Mouse (Mus musculus) liver, embryonic 12.5 days (tissue): ENCODE data around the gene Smarcd1. TPM values are rescaled to one million over a fixed set of nuclear protein-coding genes. Genes with fewer than 3 reads are reported as not detected.

Source experiments
- ATAC-seq: fragments of 200-750 bp; cut with Nextera tagmentation; 2 replicates; pipeline ENCODE4 v1.8.0; 2017; ENCODE audit warnings: moderate number of reproducible peaks, mild to moderate bottlenecking, moderate library complexity
- H3K27ac ChIP-seq: fragments of 300-500 bp; sonication (generic); 2 replicates; pipeline ENCODE4 v1.5.1; 2016; ENCODE audit warnings: mild to moderate bottlenecking
- H3K27me3 ChIP-seq: fragments of 300-500 bp; sonication (generic); replicated peaks from 2 replicates; pipeline ENCODE4 v1.6.1; 2016; ENCODE audit warnings: mild to moderate bottlenecking, moderate library complexity
- H3K36me3 ChIP-seq: fragments of 300-500 bp; sonication (generic); 2 replicates; pipeline ENCODE4 v1.6.1; 2016; ENCODE audit warnings: mild to moderate bottlenecking, moderate library complexity
- H3K4me1 ChIP-seq: fragments of 300-500 bp; sonication (generic); 2 replicates; pipeline ENCODE4 v1.6.1; 2016
- H3K4me2 ChIP-seq: fragments of 300-500 bp; sonication (generic); 2 replicates; pipeline ENCODE4 v1.6.1; 2016; ENCODE audit warnings: mild to moderate bottlenecking, moderate library complexity
- H3K4me3 ChIP-seq: fragments of 300-500 bp; sonication (generic); 2 replicates; pipeline ENCODE4 v1.5.1; 2016; ENCODE audit warnings: mild to moderate bottlenecking, moderate library complexity
- H3K9ac ChIP-seq: fragments of 300-500 bp; sonication (generic); 2 replicates; pipeline ENCODE4 v1.6.1; 2016; ENCODE audit warnings: mild to moderate bottlenecking, moderate library complexity
- H3K9me3 ChIP-seq: fragments of 300-500 bp; sonication (generic); replicated peaks from 2 replicates; pipeline ENCODE4 v1.6.1; 2016; ENCODE audit warnings: mild to moderate bottlenecking, moderate library complexity
- WGBS: fragments of 180-500 bp; shearing (Covaris S2); methylation state at CpG from one replicate; pipeline ENCODE4 v1.1.7; 2016; ENCODE audit not compliant: insufficient replicate concordance; 5-methylcytosine and 5-hydroxymethylcytosine counted together
- polyA plus RNA-seq: library from polyadenylated mRNA; unstranded; fragments of >200 nt; fragmentation: Nextera tagmentation; extraction: Ambion mirVana; gene quantifications from 2 replicates; pipeline ENCODE4 v1.2.1, GENCODE M21; 2016

Gene Smarcd1
- polyA plus RNA-seq, 1 experiment from 2014 or later: 12.6 TPM

DNA sequence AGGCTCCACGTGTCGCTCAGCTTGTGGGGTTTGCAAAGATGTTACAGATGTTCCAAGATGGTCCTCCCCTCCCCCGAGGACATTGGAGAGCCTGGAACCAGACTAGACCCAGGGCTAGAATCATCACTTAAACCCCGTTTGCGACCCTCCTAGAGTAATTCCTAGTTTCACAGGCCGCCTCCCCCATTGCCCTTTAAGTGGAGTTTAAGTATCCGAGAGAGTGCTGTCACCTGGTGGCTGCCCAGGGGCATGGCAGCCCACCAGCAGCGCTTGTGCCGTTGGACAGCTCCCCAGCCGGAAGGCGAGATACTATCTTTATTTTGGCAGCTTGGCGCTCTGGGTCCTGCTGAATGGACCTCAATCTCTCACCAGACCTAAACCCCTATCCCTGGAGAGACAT lies 33.0 kb upstream of the Smarcd1 start:
- H3K9ac ChIP-seq: no peak overlapping the region
- WGBS: 3% methylated on average over 12 of the region's 12 CpGs
- H3K4me3 ChIP-seq: no peak overlapping the region
- peaks cover 98% of the 10 kb centered on the region for H3K27me3 ChIP-seq
- H3K27ac ChIP-seq: no peak overlapping the region
- peaks cover 4% of the 10 kb centered on the region; the same call in 1 of the 2 replicates for H3K9me3 ChIP-seq
- ATAC-seq: no peak
- no peak overlapping the region for H3K4me2 ChIP-seq
- no peaks in the 10 kb centered on the region for H3K36me3 ChIP-seq
- peaks cover 33% of the 10 kb centered on the region for H3K4me1 ChIP-seq

DNA sequence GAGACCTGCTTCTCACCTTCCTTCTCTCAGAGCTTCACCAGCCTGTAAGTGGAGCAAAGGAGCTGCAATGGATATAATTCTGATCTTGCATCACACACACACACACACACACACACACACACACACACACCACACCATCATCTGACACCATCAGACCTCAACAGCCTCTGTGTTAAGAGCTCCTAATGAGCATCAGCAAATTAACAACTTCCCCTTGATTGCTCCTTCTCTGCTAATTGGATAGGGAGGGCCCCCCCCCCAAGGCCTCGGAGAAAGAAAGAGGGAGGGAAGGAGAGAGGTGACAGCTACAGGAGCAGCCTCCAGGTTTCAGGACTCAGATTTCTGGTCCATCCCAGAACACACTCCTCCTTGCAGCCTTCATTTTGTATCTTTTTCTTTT lies 32.5 kb upstream of the Smarcd1 start:
- no peak for ATAC-seq
- 8% methylated on average over 1 of the region's 1 CpGs for WGBS
- Histone ChIP-seq H3K27ac (no peak overlapping the region), H3K36me3 (no peaks in the 10 kb centered on the region), H3K9me3 (peaks cover 4% of the 10 kb centered on the region; the same call in 1 of the 2 replicates), H3K4me3 (no peak overlapping the region), H3K4me1 (peaks cover 27% of the 10 kb centered on the region), H3K27me3 (peaks cover 100% of the 10 kb centered on the region), H3K4me2 (no peak overlapping the region), H3K9ac (no peak overlapping the region)

DNA sequence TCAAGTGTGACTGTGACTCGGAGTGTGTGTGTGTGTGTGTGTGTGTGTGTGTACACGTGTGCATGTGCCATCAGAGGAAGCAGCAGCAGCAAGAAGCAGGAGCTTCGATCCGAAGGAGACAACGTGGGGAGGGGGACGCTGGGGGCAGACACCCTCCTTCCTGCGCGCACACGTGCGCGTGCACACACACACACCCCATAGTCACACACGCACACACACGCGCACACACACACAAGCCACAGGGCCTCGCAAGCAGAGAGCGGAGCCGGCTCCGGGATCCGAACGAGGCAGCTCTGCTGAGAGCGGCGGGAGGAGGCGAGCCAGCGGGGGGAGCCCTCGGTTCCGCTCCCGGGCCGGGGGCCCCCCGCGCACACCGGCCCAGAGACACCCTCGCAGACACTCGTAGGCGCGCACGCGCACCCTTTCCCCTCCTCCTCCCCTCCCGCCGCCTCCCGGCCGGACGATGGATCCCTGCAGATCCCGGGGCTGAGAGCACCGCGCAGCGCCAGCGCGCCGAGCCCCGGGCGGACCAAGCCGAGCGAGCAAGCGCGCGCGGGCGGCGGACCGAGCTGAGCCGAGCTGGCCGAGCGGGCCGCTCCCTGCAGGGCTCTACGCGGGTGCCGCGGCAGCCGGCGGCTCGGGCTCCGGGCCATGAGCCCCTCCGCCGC lies 31.6 kb upstream of the Smarcd1 start, which contains the start of gene Asic1:
Gene Asic1, plus strand, starts transcription at position 215 of the 668 bp plus-strand sequence.
- Histone ChIP-seq H3K4me2 (peak within 1 kb of the TSS; percentile 69), H3K27me3 (peaks cover 100% of the 10 kb centered on the region), H3K27ac (no peak within 1 kb of the TSS), H3K4me1 (peaks cover 18% of the 10 kb centered on the region), H3K9ac (peak within 1 kb of the TSS; percentile 43), H3K4me3 (peak within 1 kb of the TSS; percentile 52), H3K36me3 (no peaks in the 10 kb centered on the region), H3K9me3 (peaks cover 4% of the 10 kb centered on the region; the same call in 1 of the 2 replicates)
- no peak for ATAC-seq
- under 1% methylated on average over 62 of the region's 74 CpGs for WGBS

DNA sequence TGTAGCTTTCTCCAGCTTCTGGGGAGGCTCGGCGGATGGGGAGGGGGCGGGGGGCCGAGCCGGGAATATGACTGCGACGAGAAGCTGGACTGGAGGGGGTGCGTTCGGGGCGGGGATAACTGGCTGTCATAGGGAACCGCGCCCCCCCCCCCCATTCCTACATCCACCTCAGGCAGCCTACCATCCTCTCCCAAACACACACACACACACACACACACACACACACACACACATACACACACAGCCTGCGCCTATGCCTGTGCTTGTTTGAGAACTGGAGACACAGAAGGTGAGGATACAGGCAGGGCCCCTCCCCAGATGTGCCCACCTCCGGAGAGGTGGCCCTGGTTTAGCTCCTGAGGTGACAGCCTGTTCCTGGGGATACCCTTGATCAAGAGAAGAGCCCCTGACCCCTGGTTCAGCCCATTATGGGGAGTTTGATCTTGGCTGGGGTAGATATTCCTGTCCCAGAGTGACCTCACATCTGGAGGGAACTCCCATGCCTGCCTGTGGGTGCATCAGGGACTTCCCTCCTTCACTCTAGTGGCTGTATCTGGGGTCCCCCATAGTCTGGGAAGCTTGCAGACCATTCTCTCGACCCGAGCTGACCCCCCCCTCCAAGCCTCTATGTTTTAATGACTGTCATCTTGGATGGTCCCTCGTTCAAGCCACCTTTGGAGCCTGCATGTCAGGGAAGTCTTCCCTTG lies 30.8 kb upstream of the Smarcd1 start:
- H3K27ac ChIP-seq: no peak overlapping the region
- peak overlapping the region; percentile 43; the same call in 1 of the 2 replicates for H3K9ac ChIP-seq
- H3K4me1 ChIP-seq: peaks cover 11% of the 10 kb centered on the region
- no peak for ATAC-seq
- 8% methylated on average over 12 of the region's 17 CpGs for WGBS
- H3K4me3 ChIP-seq: peak overlapping the region; percentile 52
- peak overlapping the region; percentile 69 for H3K4me2 ChIP-seq
- no peaks in the 10 kb centered on the region for H3K36me3 ChIP-seq
- H3K9me3 ChIP-seq: peaks cover 4% of the 10 kb centered on the region; the same call in 1 of the 2 replicates
- peaks cover 100% of the 10 kb centered on the region for H3K27me3 ChIP-seq

DNA sequence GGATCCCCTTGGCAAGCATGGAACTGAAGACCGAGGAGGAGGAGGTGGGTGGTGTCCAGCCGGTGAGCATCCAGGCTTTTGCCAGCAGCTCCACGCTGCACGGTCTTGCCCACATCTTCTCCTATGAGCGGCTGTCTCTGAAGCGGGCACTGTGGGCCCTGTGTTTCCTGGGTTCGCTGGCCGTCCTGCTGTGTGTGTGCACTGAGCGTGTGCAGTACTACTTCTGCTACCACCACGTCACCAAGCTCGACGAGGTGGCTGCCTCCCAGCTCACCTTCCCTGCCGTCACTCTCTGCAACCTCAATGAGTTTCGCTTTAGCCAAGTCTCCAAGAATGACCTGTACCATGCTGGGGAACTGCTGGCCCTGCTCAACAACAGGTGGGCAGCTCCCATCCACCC lies 30.1 kb upstream of the Smarcd1 start:
- H3K9ac ChIP-seq: no peak overlapping the region
- ATAC-seq: no peak
- no peak overlapping the region for H3K4me2 ChIP-seq
- H3K27ac ChIP-seq: no peak overlapping the region
- H3K27me3 ChIP-seq: peaks cover 100% of the 10 kb centered on the region
- no peak overlapping the region for H3K4me3 ChIP-seq
- H3K9me3 ChIP-seq: peaks cover 4% of the 10 kb centered on the region; the same call in 1 of the 2 replicates
- H3K36me3 ChIP-seq: no peaks in the 10 kb centered on the region
- peaks cover 10% of the 10 kb centered on the region for H3K4me1 ChIP-seq
- WGBS: 54% methylated on average over 14 of the region's 14 CpGs

DNA sequence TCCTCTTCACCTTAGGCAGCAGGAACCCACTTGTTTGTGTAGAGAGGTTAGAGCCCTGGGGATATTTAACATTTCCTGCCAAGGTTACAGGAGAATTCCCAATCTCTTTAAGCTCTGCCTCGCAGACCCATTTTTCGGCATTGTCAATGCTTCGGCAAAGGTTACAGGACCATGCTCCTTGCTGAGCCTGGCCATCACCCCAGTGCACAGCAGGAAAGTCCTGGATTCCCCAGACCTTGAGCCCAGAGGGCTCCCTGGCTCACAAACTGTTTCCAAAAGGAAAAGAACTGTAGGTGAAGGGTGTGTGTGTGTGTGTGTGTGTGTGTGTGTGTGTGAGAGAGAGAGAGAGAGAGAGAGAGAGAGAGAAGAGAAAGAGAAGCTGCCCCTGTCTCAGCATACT lies 27.1 kb upstream of the Smarcd1 start:
- no peak for ATAC-seq
- Histone ChIP-seq H3K4me1 (peaks cover 16% of the 10 kb centered on the region), H3K27me3 (peaks cover 94% of the 10 kb centered on the region), H3K4me2 (no peak overlapping the region), H3K9me3 (no peaks in the 10 kb centered on the region), H3K9ac (no peak overlapping the region), H3K27ac (no peak overlapping the region), H3K4me3 (no peak overlapping the region), H3K36me3 (no peaks in the 10 kb centered on the region)
- WGBS: 63% methylated on average over 3 of the region's 3 CpGs

DNA sequence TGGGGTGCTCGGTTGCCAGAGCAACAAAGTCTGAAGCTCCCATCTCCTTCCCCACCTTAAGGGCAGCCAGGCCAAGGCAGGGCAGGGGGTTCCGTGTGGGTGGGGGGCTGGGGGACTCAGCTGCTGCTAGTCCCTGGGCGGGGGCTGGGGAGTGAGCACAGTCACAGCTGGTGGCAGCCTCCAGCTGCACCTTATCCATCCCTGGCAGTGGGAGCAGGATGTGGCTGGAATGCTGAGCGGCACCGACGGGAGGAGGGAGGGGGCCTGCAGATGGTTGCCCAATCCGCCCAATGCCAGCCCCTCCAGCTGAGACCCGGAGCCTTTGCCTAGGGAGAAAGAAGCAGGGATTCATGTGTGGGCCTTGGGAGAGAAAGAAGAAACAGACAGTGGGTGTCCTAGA lies 24.8 kb upstream of the Smarcd1 start:
- Histone ChIP-seq H3K27me3 (peaks cover 88% of the 10 kb centered on the region), H3K4me3 (no peak overlapping the region), H3K4me2 (no peak overlapping the region), H3K4me1 (peaks cover 7% of the 10 kb centered on the region), H3K27ac (no peak overlapping the region), H3K9me3 (no peaks in the 10 kb centered on the region), H3K36me3 (no peaks in the 10 kb centered on the region), H3K9ac (no peak overlapping the region)
- no peak for ATAC-seq
- WGBS: 52% methylated on average over 8 of the region's 8 CpGs

DNA sequence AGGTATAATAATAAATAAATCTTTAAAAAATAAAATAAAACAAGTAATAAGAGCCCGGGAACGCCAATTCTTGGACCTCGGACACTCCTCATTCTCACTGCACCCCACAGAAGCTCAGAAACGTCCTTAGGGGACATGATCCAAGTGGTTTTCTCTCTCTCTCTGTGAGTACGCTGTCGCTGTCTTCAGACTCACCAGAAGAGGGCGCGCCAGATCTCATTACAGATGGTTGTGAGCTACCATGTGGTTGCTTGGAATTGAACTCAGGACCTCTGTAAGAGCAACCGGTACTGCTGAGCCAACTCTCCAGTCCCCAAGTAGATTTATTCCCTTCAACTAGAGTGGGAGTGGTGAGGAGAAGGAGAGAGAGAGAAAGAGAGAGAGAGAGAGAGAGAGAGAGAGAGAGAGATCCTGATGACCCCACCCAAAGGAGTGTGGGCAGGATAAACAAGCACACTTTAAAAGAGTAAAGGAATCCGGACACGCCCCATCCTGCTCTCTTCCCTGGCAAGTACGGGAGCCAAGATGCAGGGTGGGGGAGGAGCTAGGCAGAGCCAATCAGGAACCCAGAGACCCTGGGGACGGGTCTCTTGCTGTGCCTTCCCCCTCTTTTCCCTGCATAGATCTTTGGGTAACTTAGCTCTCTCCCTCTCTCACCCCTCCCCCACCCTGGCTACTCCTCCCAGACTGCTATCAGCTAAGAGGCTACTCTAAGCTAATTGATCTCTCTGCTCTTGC lies 23.7 kb upstream of the Smarcd1 start:
- 14% methylated on average over 13 of the region's 13 CpGs for WGBS
- H3K27me3 ChIP-seq: peaks cover 78% of the 10 kb centered on the region

DNA sequence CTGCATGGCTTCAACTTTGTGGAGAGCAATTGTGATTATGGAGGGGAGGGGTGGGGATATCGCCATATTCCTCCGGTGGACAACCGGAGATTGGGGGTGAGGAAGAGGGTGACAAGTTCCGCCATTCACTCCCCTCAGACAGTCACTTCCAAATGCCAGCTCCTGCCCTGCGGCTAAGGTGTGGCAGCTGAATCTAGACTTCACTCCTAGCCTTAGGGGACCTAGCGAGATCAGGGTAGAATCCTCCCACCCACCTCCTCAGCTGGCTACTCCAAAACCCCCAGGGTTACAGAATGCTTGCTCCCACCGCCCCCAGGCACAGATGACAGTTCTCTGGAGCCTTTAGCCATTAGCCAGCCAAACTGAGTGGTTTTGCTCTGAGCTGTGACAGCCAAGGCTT lies 22.9 kb upstream of the Smarcd1 start:
- H3K27ac ChIP-seq: no peak overlapping the region
- no peak overlapping the region for H3K9ac ChIP-seq
- no peaks in the 10 kb centered on the region for H3K9me3 ChIP-seq
- H3K4me1 ChIP-seq: peaks cover 7% of the 10 kb centered on the region
- no peak overlapping the region for H3K4me3 ChIP-seq
- H3K27me3 ChIP-seq: peaks cover 71% of the 10 kb centered on the region
- H3K4me2 ChIP-seq: no peak overlapping the region
- no peak for ATAC-seq
- 51% methylated on average over 7 of the region's 7 CpGs for WGBS
- no peaks in the 10 kb centered on the region for H3K36me3 ChIP-seq

More for the DNA sequence above, 23.7 kb upstream of the Smarcd1 start:
- H3K27ac ChIP-seq: no peak overlapping the region
- no peaks in the 10 kb centered on the region for H3K9me3 ChIP-seq
- H3K36me3 ChIP-seq: no peaks in the 10 kb centered on the region
- peaks cover 7% of the 10 kb centered on the region for H3K4me1 ChIP-seq
- no peak overlapping the region for H3K4me3 ChIP-seq
- no peak overlapping the region for H3K4me2 ChIP-seq
- no peak overlapping the region for H3K9ac ChIP-seq
- ATAC-seq: no peak; the same call in 1 of the 2 replicates

DNA sequence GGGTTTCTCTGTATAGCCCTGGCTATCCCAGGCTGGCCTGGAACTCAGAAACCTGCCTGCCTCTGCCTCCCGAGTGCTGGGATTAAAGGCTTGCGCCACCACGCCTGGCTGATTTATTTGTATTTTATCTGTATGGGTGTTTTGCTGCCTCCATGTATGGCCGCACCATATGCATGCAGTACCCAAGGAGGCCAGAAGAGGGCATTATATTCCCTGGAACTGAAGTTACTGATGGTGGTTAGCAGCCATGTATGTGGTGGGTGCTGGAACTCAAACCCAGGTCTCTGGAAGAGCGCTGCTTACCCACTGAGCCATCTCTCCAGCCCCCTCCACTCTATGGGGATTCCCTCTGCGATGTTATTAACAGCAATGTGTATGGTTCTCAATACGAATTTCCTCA lies 19.0 kb upstream of the Smarcd1 start:
- Histone ChIP-seq H3K4me2 (no peak overlapping the region), H3K9ac (no peak overlapping the region), H3K4me1 (peaks cover 7% of the 10 kb centered on the region), H3K27ac (no peak overlapping the region), H3K36me3 (no peaks in the 10 kb centered on the region), H3K27me3 (peaks cover 55% of the 10 kb centered on the region), H3K4me3 (no peak overlapping the region), H3K9me3 (no peaks in the 10 kb centered on the region)
- 69% methylated on average over 7 of the region's 7 CpGs for WGBS
- ATAC-seq: no peak

DNA sequence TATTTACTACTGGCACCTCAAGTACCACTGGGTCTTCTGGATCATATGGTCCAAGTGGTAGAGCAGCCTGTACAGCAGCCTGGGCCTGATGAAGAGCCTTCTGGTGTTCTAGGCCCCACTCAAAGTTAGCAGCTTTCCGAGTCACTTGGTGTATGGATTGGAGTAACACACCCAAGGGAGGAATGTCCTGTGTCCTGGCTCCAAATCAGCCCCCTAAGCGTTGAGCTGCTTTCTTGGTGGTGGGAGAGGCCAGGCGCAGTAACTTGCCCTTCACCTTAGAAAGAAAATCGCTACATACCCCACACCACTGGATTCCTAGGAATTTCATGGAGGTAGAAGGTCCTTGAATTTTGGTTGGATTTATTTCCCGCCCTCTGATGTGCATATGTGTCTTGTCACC lies 17.8 kb upstream of the Smarcd1 start:
- H3K4me2 ChIP-seq: no peak overlapping the region
- H3K27me3 ChIP-seq: peaks cover 51% of the 10 kb centered on the region
- no peak overlapping the region for H3K4me3 ChIP-seq
- H3K9ac ChIP-seq: no peak overlapping the region
- H3K4me1 ChIP-seq: no peaks in the 10 kb centered on the region
- no peaks in the 10 kb centered on the region for H3K36me3 ChIP-seq
- 74% methylated on average over 5 of the region's 5 CpGs for WGBS
- H3K27ac ChIP-seq: no peak overlapping the region
- no peaks in the 10 kb centered on the region for H3K9me3 ChIP-seq
- ATAC-seq: no peak

DNA sequence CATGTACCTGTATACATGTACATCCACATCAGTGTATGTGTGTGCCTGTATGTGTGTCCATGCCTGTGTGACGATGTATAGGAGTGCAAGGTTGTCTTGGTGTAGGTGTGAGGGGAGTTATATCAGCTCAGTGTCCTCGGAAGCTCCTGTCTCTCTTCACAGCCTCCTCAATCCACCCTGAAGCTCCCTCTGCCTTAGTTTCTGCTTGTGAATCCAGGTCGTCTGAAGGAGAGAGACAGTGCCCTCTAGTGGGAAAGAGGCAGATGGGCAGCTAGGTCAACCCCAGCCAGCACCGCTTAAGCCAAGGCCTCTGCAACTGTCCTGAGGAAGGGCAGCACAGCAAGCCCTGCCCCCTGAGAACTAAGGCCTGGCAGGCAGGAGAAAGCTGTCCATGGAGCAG lies 13.2 kb upstream of the Smarcd1 start:
- H3K4me1 ChIP-seq: no peaks in the 10 kb centered on the region
- H3K9ac ChIP-seq: no peak overlapping the region
- no peaks in the 10 kb centered on the region for H3K36me3 ChIP-seq
- H3K4me2 ChIP-seq: no peak overlapping the region
- H3K9me3 ChIP-seq: no peaks in the 10 kb centered on the region
- peak; percentile 23; the same call in 1 of the 2 replicates for ATAC-seq
- no peak overlapping the region for H3K4me3 ChIP-seq
- WGBS: 8% methylated on average over 4 of the region's 4 CpGs
- peaks cover 70% of the 10 kb centered on the region for H3K27me3 ChIP-seq
- H3K27ac ChIP-seq: no peak overlapping the region
